Mouse (Mus musculus) stomach, embryonic 15.5 days (tissue): ENCODE data around the gene Onecut1. TPM values are rescaled to one million over a fixed set of nuclear protein-coding genes. Genes with fewer than 3 reads are reported as not detected.

Experiments used
- ATAC-seq: fragments of 200-750 bp; cut with Nextera tagmentation; 2 replicates; pipeline ENCODE4 v1.8.0; 2017; ENCODE audit warnings: low read depth, moderate number of reproducible peaks, moderate TSS enrichment; ENCODE audit not compliant: insufficient read depth, low FRiP score
- H3K27ac ChIP-seq: fragments of 300-500 bp; sonication (generic); 2 replicates; pipeline ENCODE4 v1.5.1; 2015; ENCODE audit warnings: mild to moderate bottlenecking, inconsistent platforms
- H3K27me3 ChIP-seq: fragments of 300-500 bp; sonication (generic); replicated peaks from 2 replicates; pipeline ENCODE4 v1.6.1; 2015; ENCODE audit warnings: inconsistent platforms
- H3K36me3 ChIP-seq: fragments of 300-500 bp; sonication (generic); 2 replicates; pipeline ENCODE4 v1.6.1; 2015; ENCODE audit warnings: inconsistent platforms
- H3K4me1 ChIP-seq: fragments of 300-500 bp; sonication (generic); 2 replicates; pipeline ENCODE4 v1.6.1; 2015; ENCODE audit warnings: inconsistent platforms
- H3K4me2 ChIP-seq: fragments of 300-500 bp; sonication (generic); 2 replicates; pipeline ENCODE4 v1.6.1; 2015; ENCODE audit warnings: mild to moderate bottlenecking, inconsistent platforms
- H3K4me3 ChIP-seq: fragments of 300-500 bp; sonication (generic); replicated peaks from 2 replicates; pipeline ENCODE4 v1.5.1; 2015; ENCODE audit warnings: inconsistent platforms
- H3K9ac ChIP-seq: fragments of 300-500 bp; sonication (generic); 2 replicates; pipeline ENCODE4 v1.6.1; 2015; ENCODE audit warnings: inconsistent platforms
- H3K9me3 ChIP-seq: fragments of 300-500 bp; sonication (generic); 2 replicates; pipeline ENCODE4 v1.6.1; 2016; ENCODE audit warnings: inconsistent platforms
- WGBS: fragments of 180-500 bp; shearing (Covaris S2); methylation state at CpG from one replicate; pipeline ENCODE4 v1.1.7; 2015; 5-methylcytosine and 5-hydroxymethylcytosine counted together
- polyA plus RNA-seq: library from polyadenylated mRNA; unstranded; fragments of >200 nt; fragmentation: Nextera tagmentation; extraction: Ambion mirVana; gene quantifications from 2 replicates; pipeline ENCODE4 v1.2.1, GENCODE M21; 2015

The Onecut1 gene
- polyA plus RNA-seq, 1 experiment from 2014 or later: 3.9 TPM

- Histone ChIP-seq H3K27ac (no peak overlapping the region), H3K27me3 (no peaks in the 10 kb centered on the region), H3K4me2 (no peak overlapping the region), H3K9me3 (no peaks in the 10 kb centered on the region), H3K36me3 (no peaks in the 10 kb centered on the region), H3K9ac (no peak overlapping the region), H3K4me1 (no peaks in the 10 kb centered on the region), H3K4me3 (no peak overlapping the region)
- no peak for ATAC-seq
- WGBS: 90% methylated on average over 12 of the region's 12 CpGs
These were observed 58.7 kb downstream of the Onecut1 start for GRCm38 (mm10) chr9:74920450-74920849.

- no peaks in the 10 kb centered on the region for H3K36me3 ChIP-seq
- H3K27me3 ChIP-seq: no peaks in the 10 kb centered on the region
- no peaks in the 10 kb centered on the region for H3K4me1 ChIP-seq
- no peak overlapping the region for H3K27ac ChIP-seq
- no peak overlapping the region for H3K4me2 ChIP-seq
- H3K4me3 ChIP-seq: no peak overlapping the region
- WGBS: 30% methylated on average over 1 of the region's 1 CpGs
- no peak for ATAC-seq
- no peaks in the 10 kb centered on the region for H3K9me3 ChIP-seq
- no peak overlapping the region for H3K9ac ChIP-seq
These were observed 59.7 kb downstream of the Onecut1 start for GRCm38 (mm10) chr9:74921422-74921821.

GRCm38 (mm10) chr9:74922884-74923283 lies 61.2 kb downstream of the Onecut1 start:
- WGBS: 44% methylated on average over 3 of the region's 3 CpGs
- no peak for ATAC-seq
- no peak overlapping the region for H3K27ac ChIP-seq

GRCm38 (mm10) chr9:74923291-74923977 lies 61.7 kb downstream of the Onecut1 start:
- no peak overlapping the region for H3K9ac ChIP-seq
- no peak overlapping the region for H3K4me3 ChIP-seq
- ATAC-seq: no peak
- H3K27me3 ChIP-seq: no peaks in the 10 kb centered on the region
- no peaks in the 10 kb centered on the region for H3K36me3 ChIP-seq
- H3K27ac ChIP-seq: no peak overlapping the region
- 88% methylated on average over 6 of the region's 6 CpGs for WGBS
- H3K4me2 ChIP-seq: no peak overlapping the region
- no peaks in the 10 kb centered on the region for H3K9me3 ChIP-seq
- no peaks in the 10 kb centered on the region for H3K4me1 ChIP-seq

More at GRCm38 (mm10) chr9:74922884-74923283, 61.2 kb downstream of the Onecut1 start:
- Histone ChIP-seq H3K9ac (no peak overlapping the region), H3K4me1 (no peaks in the 10 kb centered on the region), H3K4me2 (no peak overlapping the region), H3K9me3 (no peaks in the 10 kb centered on the region), H3K4me3 (no peak overlapping the region), H3K27me3 (no peaks in the 10 kb centered on the region), H3K36me3 (no peaks in the 10 kb centered on the region)

- H3K4me2 ChIP-seq: no peak overlapping the region
- no peak for ATAC-seq
- WGBS: 75% methylated on average over 10 of the region's 10 CpGs
These were observed 63.6 kb downstream of the Onecut1 start for GRCm38 (mm10) chr9:74925220-74925769.

GRCm38 (mm10) chr9:74929981-74930423 lies 68.3 kb downstream of the Onecut1 start:
- no peaks in the 10 kb centered on the region for H3K9me3 ChIP-seq
- H3K4me1 ChIP-seq: no peaks in the 10 kb centered on the region
- no peak for ATAC-seq
- no peak overlapping the region for H3K4me2 ChIP-seq
- H3K27me3 ChIP-seq: no peaks in the 10 kb centered on the region
- H3K27ac ChIP-seq: no peak overlapping the region
- no peak overlapping the region for H3K9ac ChIP-seq
- H3K4me3 ChIP-seq: no peak overlapping the region
- 80% methylated on average over 4 of the region's 4 CpGs for WGBS
- H3K36me3 ChIP-seq: no peaks in the 10 kb centered on the region

More at GRCm38 (mm10) chr9:74925220-74925769, 63.6 kb downstream of the Onecut1 start:
- H3K9me3 ChIP-seq: no peaks in the 10 kb centered on the region
- no peak overlapping the region for H3K9ac ChIP-seq
- H3K36me3 ChIP-seq: no peaks in the 10 kb centered on the region
- no peaks in the 10 kb centered on the region for H3K4me1 ChIP-seq
- no peak overlapping the region for H3K4me3 ChIP-seq
- H3K27ac ChIP-seq: no peak overlapping the region
- no peaks in the 10 kb centered on the region for H3K27me3 ChIP-seq

- 80% methylated on average over 5 of the region's 5 CpGs for WGBS
- Histone ChIP-seq H3K9ac (no peak overlapping the region), H3K4me3 (no peak overlapping the region), H3K4me2 (no peak overlapping the region), H3K9me3 (no peaks in the 10 kb centered on the region), H3K36me3 (no peaks in the 10 kb centered on the region), H3K27me3 (no peaks in the 10 kb centered on the region), H3K4me1 (no peaks in the 10 kb centered on the region), H3K27ac (no peak overlapping the region)
- no peak for ATAC-seq
These were observed 68.9 kb downstream of the Onecut1 start for GRCm38 (mm10) chr9:74930653-74931052.

GRCm38 (mm10) chr9:74935289-74935688 lies 73.6 kb downstream of the Onecut1 start:
- ATAC-seq: no peak
- H3K9ac ChIP-seq: no peak overlapping the region
- H3K4me1 ChIP-seq: no peaks in the 10 kb centered on the region
- WGBS: 78% methylated on average over 3 of the region's 3 CpGs
- no peaks in the 10 kb centered on the region for H3K36me3 ChIP-seq
- no peaks in the 10 kb centered on the region for H3K9me3 ChIP-seq
- H3K4me2 ChIP-seq: no peak overlapping the region
- H3K27me3 ChIP-seq: no peaks in the 10 kb centered on the region
- H3K27ac ChIP-seq: no peak overlapping the region
- no peak overlapping the region for H3K4me3 ChIP-seq

- no peak overlapping the region for H3K27ac ChIP-seq
- no peaks in the 10 kb centered on the region for H3K9me3 ChIP-seq
- no peak overlapping the region for H3K4me2 ChIP-seq
- no peaks in the 10 kb centered on the region for H3K4me1 ChIP-seq
- no peaks in the 10 kb centered on the region for H3K36me3 ChIP-seq
- H3K9ac ChIP-seq: no peak overlapping the region
- H3K27me3 ChIP-seq: no peaks in the 10 kb centered on the region
- no peak for ATAC-seq
- 89% methylated on average over 3 of the region's 3 CpGs for WGBS
- no peak overlapping the region for H3K4me3 ChIP-seq
These were observed 76.0 kb downstream of the Onecut1 start for GRCm38 (mm10) chr9:74937761-74938160.

- ATAC-seq: peak; percentile 63
These were observed 77.2 kb downstream of the Onecut1 start for GRCm38 (mm10) chr9:74938670-74939534.

More at GRCm38 (mm10) chr9:74938670-74939534, 77.2 kb downstream of the Onecut1 start:
- no peak overlapping the region for H3K9ac ChIP-seq
- H3K4me1 ChIP-seq: no peaks in the 10 kb centered on the region
- no peaks in the 10 kb centered on the region for H3K9me3 ChIP-seq
- no peaks in the 10 kb centered on the region for H3K36me3 ChIP-seq
- no peak overlapping the region for H3K27ac ChIP-seq
- H3K4me3 ChIP-seq: no peak overlapping the region
- 65% methylated on average over 12 of the region's 12 CpGs for WGBS
- H3K27me3 ChIP-seq: no peaks in the 10 kb centered on the region
- no peak overlapping the region for H3K4me2 ChIP-seq
